Mouse (Mus musculus) heart, postnatal 0 days (tissue): Measurements from ENCODE around the gene Nsd1. TPM values are rescaled to one million over a fixed set of nuclear protein-coding genes. Genes with fewer than 3 reads are reported as not detected.
"Not testable (repeated sequence)": the region's sequence is repeated elsewhere in the genome, so short reads cannot be mapped to it uniquely, and the experiment has no call there.

ENCODE experiments used
- ATAC-seq: fragments of 200-750 bp; cut with Nextera tagmentation; 2 replicates; pipeline ENCODE4 v1.8.0; 2017; ENCODE audit warnings: low read depth, moderate number of reproducible peaks, moderate library complexity; ENCODE audit not compliant: insufficient read depth
- DNase-seq: peaks from one replicate; pipeline ENCODE4 v3.0.0-alpha.2; 2016; ENCODE audit warnings: low spot score
- H3K27ac ChIP-seq: fragments of 300-500 bp; sonication (generic); 2 replicates; pipeline ENCODE4 v1.5.1; 2014; ENCODE audit warnings: low read depth, mild to moderate bottlenecking
- H3K27me3 ChIP-seq: fragments of 300-500 bp; sonication (generic); 2 replicates; pipeline ENCODE4 v1.6.1; 2014; ENCODE audit warnings: low read length, mixed read lengths; ENCODE audit not compliant: control insufficient read depth, insufficient read depth
- H3K36me3 ChIP-seq: fragments of 300-500 bp; sonication (generic); replicated peaks from 2 replicates; pipeline ENCODE4 v1.6.1; 2014; ENCODE audit warnings: low read length, mixed read lengths; ENCODE audit not compliant: control insufficient read depth, insufficient read depth
- H3K4me1 ChIP-seq: fragments of 300-500 bp; sonication (generic); 2 replicates; pipeline ENCODE4 v1.6.1; 2014; ENCODE audit warnings: antibody characterized with exemption; ENCODE audit not compliant: control insufficient read depth, insufficient read depth
- H3K4me2 ChIP-seq: fragments of 300-500 bp; sonication (generic); 2 replicates; pipeline ENCODE4 v1.6.1; 2014; ENCODE audit warnings: low read depth, mild to moderate bottlenecking, low read length, moderate library complexity
- H3K4me3 ChIP-seq: fragments of 300-500 bp; sonication (generic); 2 replicates; pipeline ENCODE4 v1.5.1; 2014; ENCODE audit warnings: low read depth, low read length
- H3K9ac ChIP-seq: fragments of 300-500 bp; sonication (generic); replicated peaks from 2 replicates; pipeline ENCODE4 v1.6.1; 2014; ENCODE audit warnings: low read depth, low read length, mixed read lengths
- H3K9me3 ChIP-seq: fragments of 300-500 bp; sonication (generic); replicated peaks from 2 replicates; pipeline ENCODE4 v1.6.1; 2016; ENCODE audit warnings: low read length; ENCODE audit not compliant: control insufficient read depth
- CTCF ChIP-seq: IDR thresholded peaks from 2 replicates; pipeline ENCODE4 v1.5.1; 2016; ENCODE audit warnings: antibody characterized with exemption, control low read depth, low read depth
- EP300 ChIP-seq: IDR thresholded peaks from 2 replicates; pipeline ENCODE4 v1.6.1; 2016; ENCODE audit warnings: antibody characterized with exemption, low read depth
- WGBS: fragments of 180-500 bp; shearing (Covaris S2); extraction: QIAGEN DNeasy Blood & Tissue Kit; methylation state at CpG from one replicate; pipeline ENCODE4 v1.1.7; 2014; 5-methylcytosine and 5-hydroxymethylcytosine counted together
- polyA plus RNA-seq: library from polyadenylated mRNA; unstranded; fragments of >200 nt; fragmentation: Nextera tagmentation; extraction: Ambion mirVana; gene quantifications from 2 replicates; pipeline ENCODE4 v1.2.1, GENCODE M21; 2015
- total RNA-seq: library from RNA; depleted of rRNA; stranded (reverse); fragments of >200 nt; gene quantifications from 2 replicates; pipeline ENCODE4 v1.2.3, GENCODE M21; 2014; ENCODE audit warnings: low replicate concordance

Gene Nsd1
- total and polyA plus RNA-seq, 2 experiments from 2014 or later, result 45.4 to 75.1 TPM

- TF ChIP-seq CTCF (no peak), EP300 (no peak)
- WGBS, result 90% methylated on average over 5 of the region's 5 CpGs
- Histone ChIP-seq H3K4me1 (peaks cover 15% of the 10 kb centered on the region; the same call in 1 of the 2 replicates), H3K27ac (no peak overlapping the region), H3K27me3 (no peaks in the 10 kb centered on the region), H3K9me3 (no peaks in the 10 kb centered on the region), H3K36me3 (no peaks in the 10 kb centered on the region), H3K4me3 (no peak overlapping the region), H3K4me2 (no peak overlapping the region), H3K9ac (no peak overlapping the region)
- DNase-seq (no peak), ATAC-seq (no peak)
Measured at GRCm38 (mm10) chr13:55191535-55191934, 18.0 kb upstream of the Nsd1 start.

GRCm38 (mm10) chr13:55202758-55203157, 6.8 kb upstream of the Nsd1 start:
- H3K4me1 ChIP-seq, H3K4me3 ChIP-seq, H3K9ac ChIP-seq, H3K27me3 ChIP-seq, H3K27ac ChIP-seq, ATAC-seq, DNase-seq, H3K9me3 ChIP-seq, H3K36me3 ChIP-seq, H3K4me2 ChIP-seq: not testable (repeated sequence)
- WGBS, result 88% methylated on average over 4 of the region's 4 CpGs

- Histone ChIP-seq H3K27ac (no peak overlapping the region), H3K4me3 (no peak overlapping the region), H3K4me2 (no peak overlapping the region), H3K9me3 (no peaks in the 10 kb centered on the region), H3K4me1 (no peaks in the 10 kb centered on the region), H3K36me3 (no peaks in the 10 kb centered on the region), H3K27me3 (no peaks in the 10 kb centered on the region), H3K9ac (no peak overlapping the region)
- DNase-seq, result no peak
- 67% methylated on average over 9 of the region's 9 CpGs for WGBS
- TF ChIP-seq CTCF (no peak), EP300 (no peak)
- ATAC-seq, result no peak
Measured at GRCm38 (mm10) chr13:55203740-55204139, 5.8 kb upstream of the Nsd1 start.

GRCm38 (mm10) chr13:55204667-55205389, 4.8 kb upstream of the Nsd1 start:
- H3K27me3 ChIP-seq, result no peaks in the 10 kb centered on the region
- WGBS, result 66% methylated on average over 10 of the region's 11 CpGs
- H3K36me3 ChIP-seq, result no peaks in the 10 kb centered on the region
- H3K27ac ChIP-seq, result no peak overlapping the region
- no peak overlapping the region for H3K9ac ChIP-seq
- H3K4me1 ChIP-seq, result no peaks in the 10 kb centered on the region
- H3K9me3 ChIP-seq, result no peaks in the 10 kb centered on the region
- no peak overlapping the region for H3K4me2 ChIP-seq
- ATAC-seq (no peak), DNase-seq (no peak)
- no peak overlapping the region for H3K4me3 ChIP-seq
- TF ChIP-seq EP300 (no peak), CTCF (no peak)

- DNase-seq (no peak), ATAC-seq (no peak)
- H3K27me3 ChIP-seq, result no peaks in the 10 kb centered on the region
- H3K4me3 ChIP-seq, result no peak overlapping the region
- no peaks in the 10 kb centered on the region for H3K9me3 ChIP-seq
- no peak overlapping the region for H3K9ac ChIP-seq
- no peak for TF ChIP-seq EP300
- TF ChIP-seq CTCF, result no peak
- 86% methylated on average over 6 of the region's 6 CpGs for WGBS
- H3K27ac ChIP-seq, result no peak overlapping the region
- no peaks in the 10 kb centered on the region for H3K36me3 ChIP-seq
- no peak overlapping the region for H3K4me2 ChIP-seq
- H3K4me1 ChIP-seq, result no peaks in the 10 kb centered on the region
Measured at GRCm38 (mm10) chr13:55205448-55206205, 4.0 kb upstream of the Nsd1 start.
